Mouse (Mus musculus) liver, embryonic 11.5 days (tissue): ENCODE measurements around the gene Lrrc4b. TPM values are rescaled to one million over a fixed set of nuclear protein-coding genes. Genes with fewer than 3 reads are reported as not detected.

Experiments used
- ATAC-seq: fragments of 200-750 bp; cut with Nextera tagmentation; replicated peaks from 2 replicates; pipeline ENCODE4 v1.8.0; 2017; ENCODE audit warnings: moderate number of reproducible peaks, mild to moderate bottlenecking, moderate TSS enrichment, moderate library complexity; ENCODE audit not compliant: low FRiP score
- DNase-seq: peaks from one replicate; pipeline ENCODE4 v3.0.0-alpha.2; 2017; ENCODE audit warnings: low spot score
- H3K27ac ChIP-seq: fragments of 300-500 bp; sonication (generic); 2 replicates; pipeline ENCODE4 v1.5.1; 2014; ENCODE audit warnings: mild to moderate bottlenecking, low read depth, low read length, control low read depth
- H3K27me3 ChIP-seq: fragments of 300-500 bp; sonication (generic); replicated peaks from 2 replicates; pipeline ENCODE4 v1.6.1; 2014; ENCODE audit warnings: low read length, mixed read lengths; ENCODE audit not compliant: control insufficient read depth, insufficient read depth
- H3K36me3 ChIP-seq: fragments of 300-500 bp; sonication (generic); 2 replicates; pipeline ENCODE4 v1.6.1; 2014; ENCODE audit warnings: mild to moderate bottlenecking, low read length, moderate library complexity, mixed read lengths; ENCODE audit not compliant: control insufficient read depth, insufficient read depth
- H3K4me1 ChIP-seq: fragments of 300-500 bp; sonication (generic); replicated peaks from 2 replicates; pipeline ENCODE4 v1.6.1; 2014; ENCODE audit warnings: low read length, mixed read lengths; ENCODE audit not compliant: control insufficient read depth, insufficient read depth
- H3K4me2 ChIP-seq: fragments of 300-500 bp; sonication (generic); 2 replicates; pipeline ENCODE4 v1.6.1; 2014; ENCODE audit warnings: mild to moderate bottlenecking, control low read depth, moderate library complexity
- H3K4me3 ChIP-seq: fragments of 300-500 bp; sonication (generic); 2 replicates; pipeline ENCODE4 v1.5.1; 2014; ENCODE audit warnings: low read depth, low read length, control low read depth
- H3K9ac ChIP-seq: fragments of 300-500 bp; sonication (generic); 2 replicates; pipeline ENCODE4 v1.6.1; 2014; ENCODE audit warnings: low read depth, low read length, control low read depth
- H3K9me3 ChIP-seq: fragments of 300-500 bp; sonication (generic); 2 replicates; pipeline ENCODE4 v1.6.1; 2016; ENCODE audit warnings: low read length, inconsistent platforms, mixed read lengths; ENCODE audit not compliant: control insufficient read depth
- WGBS: fragments of 180-500 bp; shearing (Covaris S2); extraction: QIAGEN DNeasy Blood & Tissue Kit; methylation state at CpG from one replicate; pipeline ENCODE4 v1.1.7; 2014; 5-methylcytosine and 5-hydroxymethylcytosine counted together
- polyA plus RNA-seq: library from polyadenylated mRNA; unstranded; fragments of >200 nt; fragmentation: Nextera tagmentation; extraction: Ambion mirVana; gene quantifications from 2 replicates; pipeline ENCODE4 v1.2.1, GENCODE M21; 2014

Gene Lrrc4b
- polyA plus RNA-seq, 1 experiment from 2014 or later, result 0.52 TPM

GRCm38 (mm10) chr7:44491391-44491790, 62.6 kb downstream of the Lrrc4b start:
- no peaks in the 10 kb centered on the region for H3K27me3 ChIP-seq
- no peaks in the 10 kb centered on the region for H3K9me3 ChIP-seq
- DNase-seq (no peak), ATAC-seq (no peak)
- no peak overlapping the region for H3K9ac ChIP-seq
- H3K4me2 ChIP-seq, result no peak overlapping the region
- no peak overlapping the region for H3K27ac ChIP-seq
- peaks cover 10% of the 10 kb centered on the region; the same call in 1 of the 2 replicates for H3K4me1 ChIP-seq
- no peak overlapping the region for H3K4me3 ChIP-seq
- 95% methylated on average over 5 of the region's 5 CpGs for WGBS
- peaks cover 26% of the 10 kb centered on the region for H3K36me3 ChIP-seq

GRCm38 (mm10) chr7:44492166-44492826, 63.5 kb downstream of the Lrrc4b start:
- no peak for ATAC-seq
- peaks cover 26% of the 10 kb centered on the region for H3K36me3 ChIP-seq
- H3K4me3 ChIP-seq, result no peak overlapping the region
- no peaks in the 10 kb centered on the region for H3K27me3 ChIP-seq
- no peak overlapping the region for H3K9ac ChIP-seq
- no peaks in the 10 kb centered on the region for H3K9me3 ChIP-seq
- peaks cover 14% of the 10 kb centered on the region; the same call in 1 of the 2 replicates for H3K4me1 ChIP-seq
- WGBS, result 90% methylated on average over 21 of the region's 21 CpGs
- no peak for DNase-seq
- H3K4me2 ChIP-seq, result no peak overlapping the region
- H3K27ac ChIP-seq, result no peak overlapping the region

GRCm38 (mm10) chr7:44494681-44495080, 65.9 kb downstream of the Lrrc4b start:
- peak overlapping the region; percentile 78; the same call in 1 of the 2 replicates for H3K9ac ChIP-seq
- H3K27ac ChIP-seq, result no peak overlapping the region
- DNase-seq (no peak), ATAC-seq (no peak)
- peaks cover under 1% of the 10 kb centered on the region; the same call in 1 of the 2 replicates for H3K27me3 ChIP-seq
- 87% methylated on average over 12 of the region's 12 CpGs for WGBS
- H3K4me1 ChIP-seq, result peaks cover 14% of the 10 kb centered on the region; the same call in 1 of the 2 replicates
- peak overlapping the region; percentile 88 for H3K4me2 ChIP-seq
- no peaks in the 10 kb centered on the region for H3K9me3 ChIP-seq
- peaks cover 23% of the 10 kb centered on the region for H3K36me3 ChIP-seq
- peak overlapping the region; percentile 5; the same call in 1 of the 2 replicates for H3K4me3 ChIP-seq

GRCm38 (mm10) chr7:44495086-44495485, 66.3 kb downstream of the Lrrc4b start:
- H3K9ac ChIP-seq, result peak overlapping the region; percentile 78
- H3K4me2 ChIP-seq, result peak overlapping the region; percentile 88
- peaks cover 20% of the 10 kb centered on the region for H3K36me3 ChIP-seq
- no peak overlapping the region for H3K27ac ChIP-seq
- peaks cover 14% of the 10 kb centered on the region; the same call in 1 of the 2 replicates for H3K4me1 ChIP-seq
- 87% methylated on average over 7 of the region's 7 CpGs for WGBS
- DNase-seq, result no peak
- H3K27me3 ChIP-seq, result peaks cover 4% of the 10 kb centered on the region; the same call in 1 of the 2 replicates
- H3K4me3 ChIP-seq, result peak overlapping the region; percentile 59
- ATAC-seq, result no peak
- no peaks in the 10 kb centered on the region for H3K9me3 ChIP-seq

- Histone ChIP-seq H3K27ac (peak within 1 kb of the TSS; percentile 87), H3K9me3 (no peaks in the 10 kb centered on the region), H3K4me1 (peaks cover 14% of the 10 kb centered on the region; the same call in 1 of the 2 replicates), H3K36me3 (peaks cover 12% of the 10 kb centered on the region), H3K9ac (peak within 1 kb of the TSS; percentile 78), H3K4me3 (peak within 1 kb of the TSS; percentile 59), H3K4me2 (peak within 1 kb of the TSS; percentile 88), H3K27me3 (peaks cover 6% of the 10 kb centered on the region; the same call in 1 of the 2 replicates)
- ATAC-seq (peak; percentile 97), DNase-seq (peak; percentile 98)
- WGBS, result under 1% methylated on average over 58 of the region's 58 CpGs
These were observed 67.4 kb downstream of the Lrrc4b start, which contains the start of the genes Emc10 and Fam71e1 for GRCm38 (mm10) chr7:44495992-44496770. Gene Emc10, minus strand, starts transcription at chr7:44496529. Gene Fam71e1, plus strand, starts transcription at chr7:44496581.

- Histone ChIP-seq H3K36me3 (peaks cover 8% of the 10 kb centered on the region), H3K27ac (peak overlapping the region; percentile 80), H3K9me3 (no peaks in the 10 kb centered on the region), H3K4me1 (peaks cover 14% of the 10 kb centered on the region; the same call in 1 of the 2 replicates), H3K27me3 (peaks cover 6% of the 10 kb centered on the region; the same call in 1 of the 2 replicates), H3K9ac (peak overlapping the region; percentile 74), H3K4me2 (peak overlapping the region; percentile 88), H3K4me3 (peak overlapping the region; percentile 59)
- DNase-seq (no peak), ATAC-seq (peak; percentile 65)
- 1% methylated on average over 26 of the region's 26 CpGs for WGBS
These were observed 67.9 kb downstream of the Lrrc4b start for GRCm38 (mm10) chr7:44496771-44497109.

GRCm38 (mm10) chr7:44497361-44498055, 68.7 kb downstream of the Lrrc4b start:
- Histone ChIP-seq H3K27me3 (peaks cover 6% of the 10 kb centered on the region; the same call in 1 of the 2 replicates), H3K27ac (peak overlapping the region; percentile 80; the same call in 1 of the 2 replicates), H3K9ac (peak overlapping the region; percentile 74), H3K36me3 (peaks cover 3% of the 10 kb centered on the region; the same call in 1 of the 2 replicates), H3K4me2 (peak overlapping the region; percentile 88), H3K9me3 (no peaks in the 10 kb centered on the region), H3K4me3 (peak overlapping the region; percentile 59), H3K4me1 (peaks cover 14% of the 10 kb centered on the region; the same call in 1 of the 2 replicates)
- DNase-seq, result no peak
- WGBS, result 72% methylated on average over 10 of the region's 10 CpGs
- no peak for ATAC-seq

- Histone ChIP-seq H3K4me2 (no peak overlapping the region), H3K9me3 (no peaks in the 10 kb centered on the region), H3K4me1 (peaks cover 14% of the 10 kb centered on the region; the same call in 1 of the 2 replicates), H3K36me3 (peaks cover 2% of the 10 kb centered on the region; the same call in 1 of the 2 replicates), H3K4me3 (no peak overlapping the region), H3K27ac (no peak overlapping the region), H3K27me3 (peaks cover 6% of the 10 kb centered on the region; the same call in 1 of the 2 replicates), H3K9ac (no peak overlapping the region)
- WGBS, result 57% methylated on average over 1 of the region's 1 CpGs
- DNase-seq, result no peak
- no peak for ATAC-seq
These were observed 70.1 kb downstream of the Lrrc4b start for GRCm38 (mm10) chr7:44498922-44499321.
